5 mouse cellular contexts compared by ENCODE assay signal in genomic region chr4:146437256-146437655, GRCm38 (mm10). TPM values are rescaled to one million over a fixed set of nuclear protein-coding genes. Genes with fewer than 3 reads are reported as not detected.
DNase-seq lines count a peak whose midpoint lies in the region; ATAC-seq lines count a peak whose summit lies in the region.
"Not testable (repeated sequence)": the region's sequence is repeated elsewhere in the genome, so short reads cannot be mapped to it uniquely, and the experiment has no call there.

No protein-coding gene starts in this region.

- H3K27me3 ChIP-seq in forebrain, embryonic 11.5 days (ENCODE audit: control insufficient read depth, insufficient read depth, low read length); heart, embryonic 10.5 days (ENCODE audit: insufficient read depth, poor library complexity, severe bottlenecking); limb, embryonic 11.5 days (ENCODE audit: control insufficient read depth, insufficient read depth, low read length): not testable (repeated sequence)

- not testable (repeated sequence) for H3K36me3 ChIP-seq in forebrain, embryonic 11.5 days (ENCODE audit: control insufficient read depth, insufficient read depth, low read length); heart, embryonic 10.5 days; limb, embryonic 11.5 days (ENCODE audit: control insufficient read depth, insufficient read depth, low read length)

- not testable (repeated sequence) for ATAC-seq in forebrain, embryonic 11.5 days (replicated peaks; ENCODE audit: low FRiP score); limb, embryonic 11.5 days (ENCODE audit: insufficient number of reproducible peaks, low FRiP score, low TSS enrichment, low read depth)

- not testable (repeated sequence) for H3K9me3 ChIP-seq in forebrain, embryonic 11.5 days (ENCODE audit: control insufficient read depth, low read length); limb, embryonic 11.5 days (ENCODE audit: control insufficient read depth, low read length)
- H3K9me3 ChIP-seq in heart, embryonic 10.5 days = peaks cover 11% of the 10 kb centered on the region; the same call in 1 of the 2 replicates

- H3K4me2 ChIP-seq in forebrain, embryonic 11.5 days (ENCODE audit: low read depth, low read length, severe bottlenecking); limb, embryonic 11.5 days (ENCODE audit: low read depth, severe bottlenecking): not testable (repeated sequence)

- WGBS in forebrain, embryonic 11.5 days = 92% methylated on average over 1 of the region's 2 CpGs
- WGBS in heart, embryonic 10.5 days = 88% methylated on average over 1 of the region's 2 CpGs
- 80% methylated on average over 1 of the region's 2 CpGs for WGBS in limb, embryonic 11.5 days

- H3K27ac ChIP-seq in forebrain, embryonic 11.5 days (ENCODE audit: low read depth, low read length); heart, embryonic 10.5 days; limb, embryonic 11.5 days (replicated peaks; ENCODE audit: low read depth, low read length): not testable (repeated sequence)

- not testable (repeated sequence) for H3K9ac ChIP-seq in forebrain, embryonic 11.5 days (ENCODE audit: low read length); limb, embryonic 11.5 days (ENCODE audit: low read length)

- H3K4me1 ChIP-seq in forebrain, embryonic 11.5 days (replicated peaks; ENCODE audit: control insufficient read depth, insufficient read depth, low read length); heart, embryonic 10.5 days; limb, embryonic 11.5 days (ENCODE audit: control insufficient read depth, insufficient read depth, low read length): not testable (repeated sequence)

- H3K4me3 ChIP-seq in forebrain, embryonic 11.5 days (ENCODE audit: low read depth, low read length); heart, embryonic 10.5 days; limb, embryonic 11.5 days (ENCODE audit: low read depth, low read length): not testable (repeated sequence)

- DNase-seq in forebrain, embryonic 11.5 days (ENCODE audit: low spot score) = peak; percentile 4
- peak; percentile 88 for DNase-seq in heart, adult 11 months
- DNase-seq in heart, embryonic 10.5 days (ENCODE audit: low spot score) = peak; percentile 65
- DNase-seq in limb, embryonic 11.5 days (ENCODE audit: low spot score) = peak; percentile 16
- DNase-seq in yolk sac, embryonic 10.5 days (ENCODE audit: low spot score) = peak; percentile 0

RNA-seq across cellular contexts. Expression of gene Zfp992, which starts 11.6 kb away (rescaled TPM):
- 3.3 and 4.0 TPM in 2 replicates for polyA plus RNA-seq in forebrain, embryonic 11.5 days (2014; fragmentation: Nextera tagmentation; extraction: Ambion mirVana)
- 4.7 and 5.3 TPM in 2 replicates for polyA plus RNA-seq in heart, embryonic 10.5 days (2016; fragmentation: Nextera tagmentation; extraction: Ambion mirVana)
- polyA plus RNA-seq in limb, embryonic 11.5 days (2014; fragmentation: Nextera tagmentation; extraction: Ambion mirVana) = 5.6 TPM in 2 replicates

Comparison
In these comparisons a context has a peak if more than half of its experiments do, and no peak if none do; other contexts are left out.
1. DNase-seq: peak in every context shown above with its lines; median percentile 88 in heart, adult 11 months; 65 in heart, embryonic 10.5 days; 16 in limb, embryonic 11.5 days; 4 in forebrain, embryonic 11.5 days; 0 in yolk sac, embryonic 10.5 days.